In the genomic region with DNA sequence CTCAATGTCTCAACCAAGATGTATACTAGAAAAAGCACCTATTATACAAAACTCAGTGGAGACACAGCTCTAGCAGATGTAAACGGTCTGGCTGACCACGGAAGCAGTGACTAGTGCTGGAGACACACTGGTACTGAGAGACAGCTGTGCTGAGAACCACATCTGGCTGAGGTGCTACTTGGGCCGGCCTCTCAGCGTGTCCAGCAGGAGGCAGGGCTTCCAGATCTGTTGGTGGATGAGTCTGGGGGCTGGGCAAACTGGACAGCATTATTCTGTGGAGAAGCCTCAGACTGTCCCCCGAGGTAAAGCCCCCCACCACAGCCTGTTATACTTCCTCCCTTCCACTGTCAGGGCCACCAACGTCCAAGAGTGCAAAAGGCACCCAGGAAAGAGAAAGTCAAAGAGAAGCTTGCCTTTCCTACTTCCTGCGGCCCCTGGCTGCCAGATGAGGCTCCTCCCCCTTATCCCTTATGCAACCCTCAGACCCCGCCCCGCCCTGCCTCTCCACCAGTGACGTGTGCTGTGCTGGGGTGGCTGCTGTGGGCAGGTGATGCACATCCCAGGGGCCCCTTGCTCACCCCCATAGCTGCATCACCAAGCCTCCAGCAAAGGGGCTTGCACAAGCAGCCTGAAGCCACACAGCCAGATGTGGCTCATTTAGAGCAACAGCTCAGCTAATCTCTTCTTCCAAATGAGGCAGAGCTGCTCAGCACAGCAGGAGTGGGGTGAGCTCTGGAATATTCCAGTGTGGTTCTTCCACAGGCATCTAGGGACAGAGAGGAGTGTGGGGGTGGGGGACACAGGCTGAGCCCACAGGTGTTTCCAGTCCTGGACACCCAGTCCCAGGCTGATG, we compare ENCODE assay signal across 10 mouse cellular contexts. TPM values are rescaled to one million over a fixed set of nuclear protein-coding genes. Genes with fewer than 3 reads are reported as not detected.
DNase-seq lines count a peak whose midpoint lies in the region; ATAC-seq and TF ChIP-seq lines count a peak whose summit lies in the region.
"Had no signal": no experiment of that assay in that cellular context is flagged by ENCODE, and none has a peak within 500 bp of the region (broad histone marks: within the 10 kb centered on the region; RNA-seq: fewer than 3 reads in every experiment).

No protein-coding gene starts in this region.

- TF ChIP-seq POLR2A in bone marrow macrophage, adult 2 months (IDR thresholded peaks at IDR 0.05; ENCODE audit: borderline replicate concordance, low read depth, low read length) = no peak

- H3K36me3 ChIP-seq in hindbrain, embryonic 10.5 days = no peaks in the 10 kb centered on the region
- H3K36me3 ChIP-seq in hindbrain, embryonic 14.5 days (replicated peaks; ENCODE audit: control insufficient read depth, insufficient read depth) = no peaks in the 10 kb centered on the region
- H3K36me3 ChIP-seq in liver, embryonic 12.5 days = no peaks in the 10 kb centered on the region

- 27% methylated on average over 10 of the region's 10 CpGs for WGBS in hindbrain, embryonic 10.5 days
- 35% methylated on average over 10 of the region's 10 CpGs for WGBS in hindbrain, embryonic 14.5 days
- 25% methylated on average over 10 of the region's 10 CpGs for WGBS in liver, embryonic 12.5 days (ENCODE audit: insufficient replicate concordance)

- H3K9ac ChIP-seq in hindbrain, embryonic 14.5 days = no peak overlapping the region
- H3K9ac ChIP-seq in liver, embryonic 12.5 days = peak overlapping the region; percentile 57

- peak; percentile 14 for DNase-seq in hindbrain, embryonic 10.5 days (ENCODE audit: low spot score)
- DNase-seq in hindbrain, embryonic 14.5 days (ENCODE audit: low spot score) = no peak
- peak; percentile 83 for DNase-seq in gastrocnemius, postnatal 14 days
- peak; percentile 94 for DNase-seq in thymus, postnatal 4 days

- 0 out of 2 replicates have a peak, but pooled peaks have one; percentile 36 for TF ChIP-seq CTCF in bone marrow macrophage, adult 2 months (IDR thresholded peaks at IDR 0.05; ENCODE audit: low read depth, low read length)

- ATAC-seq in hindbrain, embryonic 14.5 days (ENCODE audit: low FRiP score) = no peak
- peak; percentile 95 for ATAC-seq in inflammation-experienced regulatory T-cells, adult 6 months
- ATAC-seq in liver, embryonic 12.5 days = peak; percentile 75
- peak; percentile 78 for ATAC-seq in monocyte, adult 5-6 weeks (replicated peaks; ENCODE audit: insufficient number of reproducible peaks, low FRiP score, low TSS enrichment, poor library complexity, severe bottlenecking)

- H3K4me2 ChIP-seq in hindbrain, embryonic 14.5 days (replicated peaks) = no peak overlapping the region
- peak overlapping the region; percentile 60 for H3K4me2 ChIP-seq in liver, embryonic 12.5 days

- 0 out of 2 replicates have a peak overlapping the region, but pooled peaks have one; percentile 17 for H3K27ac ChIP-seq in hindbrain, embryonic 10.5 days
- no peak overlapping the region for H3K27ac ChIP-seq in hindbrain, embryonic 14.5 days
- H3K27ac ChIP-seq in bone marrow macrophage, adult 2 months (ENCODE audit: insufficient read depth, low read depth, low read length) = peak overlapping the region; percentile 61
- peak overlapping the region; percentile 51; the same call in 1 of the 2 replicates for H3K27ac ChIP-seq in liver, embryonic 12.5 days

- intact Hi-C loops in gastrocnemius, postnatal 14 days (cut with DNase I; ENCODE audit: low total_unique reads) = no loop called here

- H3K4me1 ChIP-seq in hindbrain, embryonic 10.5 days (replicated peaks) = peaks cover 43% of the 10 kb centered on the region
- 0 out of 2 replicates have a peak, but pooled peaks cover 8% of the 10 kb centered on the region for H3K4me1 ChIP-seq in hindbrain, embryonic 14.5 days (replicated peaks; ENCODE audit: control insufficient read depth, insufficient read depth, low read length)
- peaks cover 61% of the 10 kb centered on the region for H3K4me1 ChIP-seq in bone marrow macrophage, adult 2 months (ENCODE audit: control insufficient read depth, insufficient read depth, low read length)
- H3K4me1 ChIP-seq in liver, embryonic 12.5 days = peaks cover 38% of the 10 kb centered on the region

- H3K4me3 ChIP-seq in hindbrain, embryonic 10.5 days = no peak overlapping the region
- H3K4me3 ChIP-seq in hindbrain, embryonic 14.5 days (replicated peaks; ENCODE audit: low read length) = no peak overlapping the region
- peak overlapping the region; percentile 26 for H3K4me3 ChIP-seq in bone marrow macrophage, adult 2 months (ENCODE audit: insufficient read depth, low read length)
- H3K4me3 ChIP-seq in liver, embryonic 12.5 days = peak overlapping the region; percentile 34

- peaks cover under 1% of the 10 kb centered on the region; the same call in 1 of the 2 replicates for H3K27me3 ChIP-seq in hindbrain, embryonic 10.5 days (ENCODE audit: insufficient read depth, poor library complexity, severe bottlenecking)
- no peaks in the 10 kb centered on the region for H3K27me3 ChIP-seq in hindbrain, embryonic 14.5 days (ENCODE audit: control insufficient read depth, insufficient read depth, low read length)
- H3K27me3 ChIP-seq in liver, embryonic 12.5 days (replicated peaks) = no peaks in the 10 kb centered on the region

- H3K9me3 ChIP-seq in hindbrain, embryonic 10.5 days = no peaks in the 10 kb centered on the region
- H3K9me3 ChIP-seq in hindbrain, embryonic 14.5 days (ENCODE audit: control insufficient read depth, low read length) = no peaks in the 10 kb centered on the region
- no peaks in the 10 kb centered on the region for H3K9me3 ChIP-seq in liver, embryonic 12.5 days (replicated peaks)

RNA-seq across cellular contexts. Expression of gene Pdxk, which starts 7.1 kb away (rescaled TPM):
- 10.0 and 11.1 TPM in 2 replicates for polyA plus RNA-seq in hindbrain, embryonic 10.5 days (2016; fragmentation: Nextera tagmentation; extraction: Ambion mirVana)
- polyA plus RNA-seq in hindbrain, embryonic 14.5 days (2014; fragmentation: Nextera tagmentation; extraction: Ambion mirVana) = 30.0 and 32.9 TPM in 2 replicates
- polyA plus RNA-seq in bone marrow macrophage, adult 2 months (2012; ENCODE audit: insufficient read depth, insufficient read length, missing spikeins) = 112 and 121 TPM in 2 replicates
- 1 to 10 TPM; 4.8 to 6.2 TPM for total RNA-seq in gastrocnemius, postnatal 14 days (2021)
- polyA plus RNA-seq in inflammation-experienced regulatory T-cells, adult 6 months (2017; shearing (Covaris generic)) = 10 to 100 TPM in 1 of 3 experiments, 1 to 10 TPM in 2; 6.3 to 11.6 (median 9.0) TPM
- polyA plus RNA-seq in liver, embryonic 12.5 days (2016; fragmentation: Nextera tagmentation; extraction: Ambion mirVana) = 7.8 and 8.2 TPM in 2 replicates
- 5.5 to 7.5 TPM (median 6.9 TPM) in 3 replicates for total RNA-seq in monocyte, adult 5-6 weeks (2017)

RNA-seq across cellular contexts. Expression of gene Cstb, which starts 32.3 kb away (rescaled TPM):
- polyA plus RNA-seq in hindbrain, embryonic 10.5 days (2016; fragmentation: Nextera tagmentation; extraction: Ambion mirVana) = 117 and 129 TPM in 2 replicates
- 97.3 and 119 TPM in 2 replicates for polyA plus RNA-seq in hindbrain, embryonic 14.5 days (2014; fragmentation: Nextera tagmentation; extraction: Ambion mirVana)
- polyA plus RNA-seq in bone marrow macrophage, adult 2 months (2012; ENCODE audit: insufficient read depth, insufficient read length, missing spikeins) = 742 and 743 TPM in 2 replicates
- 10 to 100 TPM; 18.5 to 21.2 TPM for total RNA-seq in gastrocnemius, postnatal 14 days (2021)
- 100 to 1,000 TPM; 160 to 186 (median 183) TPM for polyA plus RNA-seq in inflammation-experienced regulatory T-cells, adult 6 months (2017; shearing (Covaris generic))
- 104 and 106 TPM in 2 replicates for polyA plus RNA-seq in liver, embryonic 12.5 days (2016; fragmentation: Nextera tagmentation; extraction: Ambion mirVana)
- 24.8 to 42.0 TPM (median 26.4 TPM) in 3 replicates for total RNA-seq in monocyte, adult 5-6 weeks (2017)

RNA-seq across cellular contexts. Expression of gene Rrp1, which starts 44.9 kb away (rescaled TPM):
- 322 and 331 TPM in 2 replicates for polyA plus RNA-seq in hindbrain, embryonic 10.5 days (2016; fragmentation: Nextera tagmentation; extraction: Ambion mirVana)
- 324 and 336 TPM in 2 replicates for polyA plus RNA-seq in hindbrain, embryonic 14.5 days (2014; fragmentation: Nextera tagmentation; extraction: Ambion mirVana)
- polyA plus RNA-seq in bone marrow macrophage, adult 2 months (2012; ENCODE audit: insufficient read depth, insufficient read length, missing spikeins) = 138 and 145 TPM in 2 replicates
- total RNA-seq in gastrocnemius, postnatal 14 days (2021) = 10 to 100 TPM; 70.5 to 73.9 TPM
- 100 to 1,000 TPM in 2 of 3 experiments, 10 to 100 TPM in 1; 90.6 to 113 (median 101) TPM for polyA plus RNA-seq in inflammation-experienced regulatory T-cells, adult 6 months (2017; shearing (Covaris generic))
- polyA plus RNA-seq in liver, embryonic 12.5 days (2016; fragmentation: Nextera tagmentation; extraction: Ambion mirVana) = 200 and 201 TPM in 2 replicates
- 298 to 382 TPM (median 299 TPM) in 3 replicates for total RNA-seq in monocyte, adult 5-6 weeks (2017)

RNA-seq across cellular contexts. Expression of gene Olfr1358, which starts 59.5 kb away (rescaled TPM):
- polyA plus RNA-seq in hindbrain, embryonic 10.5 days (2016; fragmentation: Nextera tagmentation; extraction: Ambion mirVana) = not detected in 2 replicates
- not detected in 2 replicates for polyA plus RNA-seq in hindbrain, embryonic 14.5 days (2014; fragmentation: Nextera tagmentation; extraction: Ambion mirVana)
- not detected in 2 replicates for polyA plus RNA-seq in bone marrow macrophage, adult 2 months (2012; ENCODE audit: insufficient read depth, insufficient read length, missing spikeins)
- total RNA-seq in gastrocnemius, postnatal 14 days (2021) = not detected
- not detected for polyA plus RNA-seq in inflammation-experienced regulatory T-cells, adult 6 months (2017; shearing (Covaris generic))
- not detected in 2 replicates for polyA plus RNA-seq in liver, embryonic 12.5 days (2016; fragmentation: Nextera tagmentation; extraction: Ambion mirVana)
- not detected in 3 replicates for total RNA-seq in monocyte, adult 5-6 weeks (2017)
- total RNA-seq: left cerebral cortex, postnatal 36 days; MEL had no signal

Comparison
In these comparisons a context has a peak if more than half of its experiments do, and no peak if none do; other contexts are left out.
1. H3K4me3 ChIP-seq: peak in bone marrow macrophage, adult 2 months (single experiment) and liver, embryonic 12.5 days (single experiment); none in hindbrain, embryonic 10.5 days (single experiment) and hindbrain, embryonic 14.5 days (single experiment).